Mouse (Mus musculus) C2C12 (cell line): ENCODE measurements around the gene Gstk1. TPM values are rescaled to one million over a fixed set of nuclear protein-coding genes. Genes with fewer than 3 reads are reported as not detected.

Source experiments
- H3K27me3 ChIP-seq: one replicate; pipeline ENCODE4 v1.6.1; 2011; ENCODE audit not compliant: control insufficient read depth, insufficient read depth, insufficient read length
- H3K36me3 ChIP-seq: one replicate; pipeline ENCODE4 v1.6.1; 2011; ENCODE audit not compliant: control insufficient read depth, insufficient read depth
- H3K4me3 ChIP-seq: one replicate; pipeline ENCODE4 v1.5.1; 2011; ENCODE audit warnings: mild to moderate bottlenecking, control low read depth; ENCODE audit not compliant: poor library complexity, insufficient read depth, severe bottlenecking
- H3K79me2 ChIP-seq: one replicate; pipeline ENCODE4 v1.6.1; 2011; ENCODE audit not compliant: control insufficient read depth, insufficient read depth
- H3K79me3 ChIP-seq: one replicate; pipeline ENCODE4 v1.6.1; 2011; ENCODE audit warnings: low read depth, control low read depth
- H3ac ChIP-seq: one replicate; pipeline ENCODE3; 2011; ENCODE audit warnings: low read depth; ENCODE audit not compliant: control insufficient read depth, insufficient read length
- CEBPB ChIP-seq: IDR thresholded peaks from one replicate; pipeline ENCODE4 v1.6.1; 2011; ENCODE audit warnings: low read depth, mild to moderate bottlenecking, control low read depth, moderate library complexity
- CTCF ChIP-seq: IDR thresholded peaks from one replicate; pipeline ENCODE4 v1.5.1; 2011; ENCODE audit not compliant: control insufficient read depth, insufficient read depth, insufficient read length
- FOSL1 ChIP-seq: IDR thresholded peaks from one replicate; pipeline ENCODE4 v1.8.0; 2011; ENCODE audit warnings: mild to moderate bottlenecking, low read length; ENCODE audit not compliant: poor library complexity, insufficient read depth, severe bottlenecking
- MAX ChIP-seq: IDR thresholded peaks from one replicate; pipeline ENCODE4 v1.6.1; 2011; ENCODE audit warnings: mild to moderate bottlenecking, control low read depth
- MYOD1 ChIP-seq: IDR thresholded peaks from one replicate; pipeline ENCODE4 v1.6.1; 2011; ENCODE audit warnings: low read depth; ENCODE audit not compliant: control insufficient read depth, insufficient read length
- MYOG ChIP-seq: IDR thresholded peaks from one replicate; pipeline ENCODE4 v1.6.1; 2011; ENCODE audit not compliant: control insufficient read depth, insufficient read length; ENCODE audit errors: extremely low read depth
- USF1 ChIP-seq: IDR thresholded peaks from one replicate; pipeline ENCODE4 v1.6.1; 2011; ENCODE audit warnings: low read depth, mild to moderate bottlenecking, control low read depth, moderate library complexity
- polyA plus RNA-seq: library from polyadenylated mRNA; unstranded; fragments of >200 nt; fragmentation: generic; extraction: Trizol; gene quantifications from one replicate; pipeline ENCODE4 v1.2.1, GENCODE M21; 2012; ENCODE audit warnings: missing spikeins

Gstk1 gene
- polyA plus RNA-seq, 1 experiment: 1.5 TPM

DNA sequence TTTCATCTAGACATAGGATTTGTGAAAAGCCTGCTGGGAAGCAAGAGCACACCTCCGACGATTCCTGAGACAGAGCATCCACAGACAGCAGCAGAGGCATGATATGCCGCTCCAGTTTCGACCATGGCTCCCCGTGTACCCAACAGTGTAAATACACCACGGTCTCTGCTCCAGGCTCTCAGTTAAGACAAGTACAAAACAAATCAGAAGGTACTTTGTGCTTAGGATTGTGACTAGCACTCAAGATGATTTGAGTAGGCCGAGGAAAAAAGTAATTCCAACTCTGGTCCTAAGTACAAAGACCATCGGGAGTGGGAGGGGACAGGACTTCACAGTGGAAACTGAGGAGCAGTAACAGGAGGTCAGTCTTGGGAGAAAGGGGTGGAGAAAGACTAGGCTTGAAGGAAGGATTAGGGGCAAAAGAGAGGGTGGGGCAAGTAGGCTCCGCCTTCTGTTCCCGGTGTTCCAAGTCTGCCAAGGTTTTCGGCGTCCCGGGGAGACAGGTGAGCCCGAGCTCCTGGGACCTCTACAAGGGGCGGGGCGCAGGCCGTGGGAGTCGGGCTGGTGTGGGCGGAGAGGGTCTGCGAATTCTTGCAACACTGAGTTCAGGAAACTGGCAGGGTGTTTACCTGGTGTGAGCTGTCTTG lies 15.9 kb downstream of the Gstk1 start, which contains the start of gene Tmem139:
Tmem139 (plus strand) TSS at position 447 of the 647 bp plus-strand sequence.
- TF ChIP-seq CEBPB: no peak
- no peak for TF ChIP-seq MAX
- TF ChIP-seq CTCF: no peak
- TF ChIP-seq MYOG: no peak
- no peak for TF ChIP-seq USF1
- TF ChIP-seq MYOD1: no peak
- no peak for TF ChIP-seq FOSL1

DNA sequence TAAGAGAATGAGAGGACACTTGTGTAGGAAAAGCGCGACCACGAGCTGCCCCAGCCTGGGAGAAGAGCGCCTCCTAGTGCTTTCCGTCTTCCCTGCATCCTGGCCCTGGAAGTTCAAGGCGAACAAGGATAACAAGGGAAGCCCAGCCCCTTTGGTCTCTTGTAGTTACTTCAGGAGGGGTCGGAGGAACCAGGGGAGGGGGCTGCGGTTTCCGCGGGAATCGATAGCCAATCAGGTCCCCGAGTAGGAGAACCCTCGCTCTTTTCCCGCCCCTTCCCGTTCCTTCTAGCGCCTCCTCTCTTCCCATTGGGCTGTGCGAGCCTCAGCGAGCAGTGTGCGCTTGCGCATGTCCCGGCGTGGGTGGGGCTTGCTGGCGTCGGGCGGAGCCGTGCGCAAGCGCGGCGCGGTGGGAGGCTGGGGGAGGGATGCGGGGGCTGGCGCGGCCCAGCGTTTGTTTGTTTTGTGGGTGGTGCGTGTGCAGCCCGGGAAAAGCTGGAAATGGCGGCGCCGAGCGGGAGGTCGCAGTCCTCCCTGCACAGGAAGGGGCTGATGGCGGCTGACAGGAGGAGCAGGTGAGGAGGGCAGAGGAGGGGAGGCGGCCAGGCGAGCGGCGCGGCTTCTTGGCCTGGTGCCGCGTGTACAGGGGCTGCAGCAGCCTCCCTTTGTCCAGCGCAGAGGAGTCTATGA lies 19.0 kb downstream of the Gstk1 start, which contains the start of gene Casp2:
Casp2 (plus strand) TSS at position 360 of the 687 bp plus-strand sequence.
- peak within 1 kb of the TSS; percentile 94 for H3ac ChIP-seq
- peaks cover 28% of the 10 kb centered on the region for H3K79me3 ChIP-seq
- peaks cover 36% of the 10 kb centered on the region for H3K79me2 ChIP-seq
- TF ChIP-seq MYOG (no peak), CEBPB (no peak), MAX (peak; percentile 66), CTCF (peak; percentile 76), USF1 (no peak)
- H3K36me3 ChIP-seq: peaks cover 29% of the 10 kb centered on the region
- H3K4me3 ChIP-seq: peak within 1 kb of the TSS; percentile 93
- no peaks in the 10 kb centered on the region for H3K27me3 ChIP-seq

More for the DNA sequence above, 15.9 kb downstream of the Gstk1 start, which contains the start of gene Tmem139:
- Histone ChIP-seq H3K4me3 (no peak within 1 kb of the TSS), H3K27me3 (peaks cover 5% of the 10 kb centered on the region), H3ac (no peak within 1 kb of the TSS), H3K79me3 (peaks cover 16% of the 10 kb centered on the region), H3K36me3 (no peaks in the 10 kb centered on the region), H3K79me2 (peaks cover 19% of the 10 kb centered on the region)

DNA sequence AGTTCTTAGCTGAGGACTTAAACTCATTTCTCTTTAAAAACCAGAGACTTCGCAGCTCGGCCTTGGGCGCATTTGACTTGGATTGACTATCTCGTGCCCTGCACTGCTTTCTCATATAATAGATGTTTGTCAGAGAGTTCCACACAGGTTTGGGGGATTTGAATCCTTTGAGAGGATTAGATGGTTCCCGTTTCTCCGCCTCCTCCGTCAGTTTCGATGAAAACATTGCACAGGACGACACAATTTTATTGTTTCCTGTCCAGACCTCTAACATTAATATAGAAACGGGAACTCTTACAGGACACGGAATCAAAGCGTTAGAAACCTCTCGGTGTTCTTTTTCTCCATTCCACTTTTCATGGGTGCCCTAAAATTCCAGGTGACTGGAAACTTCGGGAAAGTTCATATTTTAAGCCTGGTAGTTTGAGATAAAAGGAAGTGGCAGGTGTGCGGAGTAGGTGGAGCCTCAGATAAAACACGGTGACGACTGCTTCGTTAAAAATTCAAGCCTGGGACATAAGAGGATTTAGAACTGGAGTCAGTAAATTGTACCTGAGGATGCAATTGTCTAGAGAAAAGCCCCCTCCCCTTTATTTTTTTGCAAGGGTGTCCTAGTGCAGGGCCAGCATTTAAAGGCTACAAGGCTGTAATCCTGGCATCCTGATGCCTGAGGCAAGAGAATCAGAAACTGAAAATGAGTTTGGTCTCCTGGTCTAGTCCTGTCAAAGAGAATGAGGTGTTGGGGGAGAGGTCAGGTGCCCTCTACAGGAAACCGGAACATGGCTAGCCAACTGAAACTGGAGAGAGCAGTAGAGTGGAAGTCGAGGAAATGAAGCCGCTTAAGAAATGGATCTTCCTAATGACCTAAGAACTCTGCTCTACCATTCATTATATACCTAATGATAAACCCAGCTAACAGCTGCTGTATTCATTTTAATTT lies 19.9 kb downstream of the Gstk1 start:
- H3K79me2 ChIP-seq: peaks cover 38% of the 10 kb centered on the region
- H3K4me3 ChIP-seq: peak overlapping the region; percentile 93
- H3K27me3 ChIP-seq: no peaks in the 10 kb centered on the region
- peaks cover 33% of the 10 kb centered on the region for H3K79me3 ChIP-seq
- peak overlapping the region; percentile 94 for H3ac ChIP-seq
- TF ChIP-seq FOSL1 (no peak), USF1 (no peak), CEBPB (no peak), MYOD1 (no peak), CTCF (no peak), MYOG (no peak), MAX (no peak)
- H3K36me3 ChIP-seq: peaks cover 38% of the 10 kb centered on the region

DNA sequence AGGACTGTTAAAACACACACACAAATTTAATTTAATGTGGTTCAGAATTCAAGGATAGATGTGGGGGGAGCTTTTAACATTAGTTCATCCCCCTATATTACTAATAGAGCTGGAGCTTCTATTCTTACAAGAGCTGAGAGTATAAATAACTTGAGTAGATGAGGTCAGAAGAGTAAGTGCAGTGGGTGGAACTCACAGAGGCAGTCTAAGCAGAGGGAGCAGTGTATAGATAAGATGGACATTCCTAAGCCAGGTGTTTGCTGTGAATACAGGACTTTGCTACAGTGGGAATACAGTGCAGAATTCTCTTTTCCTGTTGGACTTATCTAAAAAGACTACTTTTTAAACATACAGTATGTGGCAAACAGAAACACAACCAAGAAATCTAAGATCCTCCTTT lies 25.1 kb downstream of the Gstk1 start:
- no peak overlapping the region for H3K4me3 ChIP-seq
- peaks cover 87% of the 10 kb centered on the region for H3K36me3 ChIP-seq
- no peak overlapping the region for H3ac ChIP-seq
- H3K79me3 ChIP-seq: peaks cover 27% of the 10 kb centered on the region
- H3K79me2 ChIP-seq: peaks cover 30% of the 10 kb centered on the region
- TF ChIP-seq USF1 (no peak), FOSL1 (no peak), MAX (no peak), CTCF (no peak), MYOD1 (no peak), CEBPB (no peak), MYOG (no peak)
- no peaks in the 10 kb centered on the region for H3K27me3 ChIP-seq

DNA sequence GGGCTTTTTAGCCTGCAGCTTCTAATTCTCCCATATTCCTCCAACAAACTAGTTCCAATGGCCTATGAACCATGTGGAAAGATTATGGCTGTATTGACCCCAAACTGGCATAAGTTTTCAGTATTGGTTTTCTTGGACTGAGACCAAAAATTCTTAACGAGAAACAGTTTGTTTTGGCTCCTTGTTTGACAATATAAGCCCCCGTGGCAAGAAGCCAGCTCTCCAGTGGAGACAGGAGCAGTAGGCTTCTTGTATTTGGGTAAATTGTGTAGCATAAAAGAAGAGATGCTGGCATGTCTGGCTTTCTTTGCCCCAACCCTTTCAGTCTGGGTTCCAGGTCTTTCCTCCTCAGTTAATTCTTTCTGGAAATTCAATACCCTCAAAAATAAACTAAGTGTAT lies 30.4 kb downstream of the Gstk1 start:
- no peaks in the 10 kb centered on the region for H3K27me3 ChIP-seq
- H3K79me3 ChIP-seq: peaks cover 2% of the 10 kb centered on the region
- H3K36me3 ChIP-seq: peaks cover 97% of the 10 kb centered on the region
- H3K4me3 ChIP-seq: no peak overlapping the region
- no peaks in the 10 kb centered on the region for H3K79me2 ChIP-seq
- TF ChIP-seq USF1 (no peak), MYOG (no peak), MAX (no peak), MYOD1 (no peak), FOSL1 (no peak), CTCF (no peak), CEBPB (no peak)
- H3ac ChIP-seq: no peak overlapping the region
